Mouse (Mus musculus): ENCODE data around the gene Fnbp4.

GRCm38 (mm10) chr2:90818710-90819109, 73.5 kb downstream of the Fnbp4 start:
- no peak for TF ChIP-seq SRF (IDR thresholded peaks at IDR 0.05; ENCODE audit: control insufficient read depth, insufficient read length, low read depth)
- TF ChIP-seq POLR2AphosphoS2 (IDR thresholded peaks at IDR 0.05; ENCODE audit: insufficient read length, low read depth), result no peak
- TF ChIP-seq POLR2A (IDR thresholded peaks at IDR 0.05; ENCODE audit: insufficient read length, low read depth), result no peak
- no peak for TF ChIP-seq MAX (IDR thresholded peaks at IDR 0.05; ENCODE audit: low read depth)
- no peak for TF ChIP-seq TCF12 (IDR thresholded peaks at IDR 0.05; ENCODE audit: insufficient read depth, poor library complexity, severe bottlenecking)

Data from myocyte (in vitro differentiated cells).